Mouse (Mus musculus) B cell, adult 2 months (primary cell): ENCODE data around the gene Rpl28.
"Not testable (repeated sequence)": the region's sequence is repeated elsewhere in the genome, so short reads cannot be mapped to it uniquely, and the experiment has no call there.

Experiments
- DNase-seq, 2 experiments: peaks; one replicate each; pipeline ENCODE4 v3.0.0; 2022

The Rpl28 gene

DNA sequence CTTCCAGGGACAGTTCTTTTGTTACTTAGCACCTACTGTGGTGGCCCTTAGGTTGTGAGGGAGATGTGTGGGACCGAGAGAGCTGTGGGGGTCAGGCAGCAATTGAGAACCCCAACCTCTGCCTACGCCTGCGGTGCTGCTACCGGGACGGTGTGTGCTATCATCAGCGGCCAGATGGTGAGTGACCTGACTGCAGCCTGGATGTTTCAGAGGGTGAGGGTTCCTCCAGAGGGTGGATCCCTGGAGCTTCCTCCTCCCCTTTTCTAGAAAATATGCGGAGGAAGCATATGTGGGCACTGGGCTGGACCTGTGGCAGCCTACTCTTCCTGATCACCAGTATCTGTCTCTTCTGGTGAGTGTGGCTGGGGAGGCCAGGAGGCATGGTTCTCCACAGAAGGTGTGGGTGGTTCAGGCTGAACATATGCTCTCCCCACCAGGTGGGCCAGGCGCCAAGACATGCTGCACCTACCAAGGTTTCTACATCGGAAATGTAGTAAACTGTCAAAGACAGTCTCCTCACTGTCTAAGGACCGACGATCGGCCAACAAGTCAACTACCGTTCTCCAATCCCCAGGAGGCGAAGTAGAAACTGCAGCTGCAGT, 8.9 kb upstream of the Rpl28 start:
- DNase-seq, result no peak

DNA sequence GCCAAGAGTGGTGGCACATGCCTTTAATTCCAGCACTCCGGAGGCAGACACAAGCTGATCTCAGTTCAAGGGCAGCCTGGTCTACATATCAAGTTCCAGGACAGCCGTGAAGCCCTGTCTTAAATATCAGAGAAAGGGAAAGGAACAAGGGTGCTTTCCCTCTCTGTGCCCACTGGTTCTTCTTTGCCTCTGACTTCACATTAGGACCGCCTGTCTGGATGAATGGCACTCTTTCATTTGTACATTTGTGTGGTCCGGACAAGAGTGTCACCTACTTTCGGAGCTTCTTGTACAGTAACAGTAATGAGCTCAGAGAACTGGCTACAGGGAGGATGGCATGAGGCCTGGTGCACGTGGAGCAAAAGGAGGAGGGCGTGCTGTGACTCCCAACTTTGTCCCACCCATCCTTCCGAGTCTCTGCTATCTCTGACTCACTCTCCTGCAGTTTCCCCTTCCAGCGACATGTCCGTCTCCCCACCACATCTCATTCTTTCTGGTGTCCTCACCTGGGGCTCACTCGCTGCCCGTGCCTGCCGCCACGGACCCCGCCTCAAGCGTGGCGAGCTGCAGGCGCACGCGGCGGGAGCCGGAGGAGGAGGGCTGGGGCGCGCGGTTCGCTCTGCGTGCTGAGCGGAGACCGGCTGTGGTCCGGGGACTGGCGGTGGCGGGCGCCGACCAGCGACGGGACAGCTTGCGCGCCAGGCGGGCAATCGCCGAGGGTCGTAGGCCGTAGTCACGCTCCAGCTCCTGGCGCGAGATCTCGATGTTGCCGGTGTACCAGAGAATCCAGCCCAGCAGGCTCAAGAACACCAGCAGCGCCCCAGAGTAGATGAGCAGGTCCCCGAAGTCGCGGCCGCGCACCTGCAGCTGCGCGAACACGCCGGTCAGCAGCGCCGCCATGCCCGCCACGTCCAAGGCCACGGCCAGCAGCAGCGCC, 3.9 kb upstream of the Rpl28 start:
- peak; percentile 51 to 62 for DNase-seq

DNA sequence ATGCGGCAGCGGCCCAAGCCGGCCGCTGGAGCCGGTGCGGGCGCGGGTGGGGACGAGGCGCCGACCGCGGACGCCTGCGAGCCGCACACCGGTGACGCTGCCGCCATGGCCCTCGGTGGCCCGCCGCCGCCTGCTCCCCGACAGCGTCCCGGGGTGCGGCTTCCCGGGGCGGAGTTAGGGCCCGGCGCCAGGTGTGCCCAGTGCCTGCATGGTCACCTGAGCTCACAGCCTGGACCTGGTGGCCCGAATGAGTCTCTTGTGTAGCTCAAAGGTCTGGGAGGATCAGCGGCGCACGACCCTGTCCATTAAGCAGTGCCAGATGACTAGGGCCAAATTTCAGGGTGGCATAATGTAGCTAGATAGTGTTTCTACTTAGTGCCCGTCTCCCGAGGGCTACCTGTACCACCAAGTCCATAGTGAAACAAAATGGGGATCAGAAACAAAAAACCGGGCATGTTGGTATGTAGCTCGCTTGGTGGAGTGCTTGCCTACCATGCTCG, 3.2 kb upstream of the Rpl28 start, which contains the start of gene Tmem238:
Gene Tmem238, minus strand, starts transcription at position 221 of the 500 bp plus-strand sequence.
- peak; percentile 32 to 56 for DNase-seq

DNA sequence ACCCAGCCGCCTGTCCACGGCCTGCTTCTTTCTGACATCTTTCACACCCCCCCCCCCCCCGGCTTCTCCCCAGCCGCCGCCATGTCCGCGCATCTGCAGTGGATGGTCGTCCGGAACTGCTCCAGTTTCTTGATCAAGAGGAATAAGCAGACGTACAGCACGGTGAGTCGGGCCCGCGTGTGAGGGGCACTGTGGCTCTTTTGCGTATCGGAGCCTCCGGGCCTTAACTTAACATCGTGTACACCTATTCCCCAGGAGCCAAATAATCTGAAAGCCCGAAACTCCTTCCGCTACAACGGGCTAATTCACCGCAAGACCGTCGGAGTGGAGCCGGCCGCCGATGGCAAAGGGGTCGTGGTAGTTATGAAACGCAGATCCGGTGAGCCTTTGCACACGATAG, 574 bp downstream of the Rpl28 start:
- DNase-seq, result peak; percentile 23 to 27

DNA sequence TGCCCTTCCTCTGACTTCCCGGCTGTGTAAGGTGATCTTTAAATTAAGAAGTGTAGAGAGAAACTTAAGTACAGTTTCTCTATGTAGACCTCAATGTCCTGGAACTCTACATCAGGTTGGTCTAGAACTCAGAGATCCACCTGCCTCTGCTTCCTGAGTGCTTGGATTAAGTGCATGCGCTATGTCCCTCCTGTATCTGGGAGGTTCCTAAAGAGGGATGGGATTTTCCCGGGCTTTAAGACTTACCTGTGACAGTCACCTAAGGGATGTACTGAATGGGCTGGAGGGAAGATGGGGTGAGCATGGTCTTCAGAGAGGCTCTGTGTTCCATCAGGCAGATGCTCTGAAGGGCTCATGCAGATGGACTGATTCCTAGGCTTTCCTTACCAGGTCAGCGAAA, 1.0 kb downstream of the Rpl28 start:
- no peak for DNase-seq

DNA sequence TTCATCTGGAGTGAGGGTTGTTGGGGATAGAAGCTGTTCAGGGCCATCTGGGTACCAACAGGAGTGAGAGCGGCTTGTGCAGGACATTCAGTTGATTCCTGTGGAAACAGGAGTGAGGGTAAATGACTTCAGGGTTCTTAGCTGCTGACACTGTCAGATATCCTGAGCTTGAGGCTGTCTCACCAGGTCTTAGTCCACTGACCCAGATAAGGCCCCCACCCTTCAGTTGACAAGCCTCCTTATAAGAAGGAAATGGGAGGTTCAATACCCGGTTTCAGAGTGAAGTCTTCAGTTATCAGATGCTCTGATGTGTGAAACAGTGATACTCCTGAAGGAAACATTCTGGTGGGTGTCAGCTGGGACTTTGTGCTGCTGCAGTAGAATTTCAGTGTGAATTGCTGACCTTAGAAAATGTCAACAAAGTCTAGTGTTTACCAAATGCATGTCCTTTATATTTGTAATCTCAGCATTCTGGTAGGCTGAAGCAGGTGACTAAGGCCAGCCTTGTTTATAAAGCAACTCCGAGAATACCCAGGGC, 2.0 kb downstream of the Rpl28 start:
- no peak for DNase-seq

DNA sequence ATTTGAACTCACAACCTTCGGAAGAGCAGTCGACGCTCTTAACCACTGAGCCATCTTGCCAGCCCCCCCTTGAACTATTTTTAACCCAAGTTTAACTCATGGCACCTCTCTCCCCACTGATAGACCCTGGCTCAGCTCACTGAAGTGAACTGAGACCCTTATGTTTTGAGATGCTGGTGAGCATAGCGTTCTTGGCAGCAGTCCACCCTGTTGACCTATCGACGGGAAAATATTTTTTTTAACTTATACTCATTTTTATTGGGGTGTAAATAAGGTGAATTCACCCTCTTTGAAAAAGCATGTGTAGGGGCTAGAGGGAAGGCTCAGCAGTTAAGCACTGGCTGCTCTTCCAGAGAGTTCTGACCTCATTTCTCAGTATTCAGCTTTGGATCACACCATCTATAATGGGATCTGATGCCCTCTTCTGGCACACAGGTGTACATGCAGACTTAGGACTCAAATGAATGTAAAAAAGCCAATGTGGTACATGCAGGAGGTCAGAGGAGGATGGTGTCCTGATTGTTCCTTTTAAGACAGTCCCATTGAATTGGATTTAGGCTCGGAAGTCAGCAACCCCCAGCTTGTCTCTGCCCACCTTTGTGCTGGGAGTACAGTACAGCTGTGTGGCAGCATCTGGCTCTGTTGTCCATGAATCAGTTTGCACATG, 3.2 kb downstream of the Rpl28 start:
- DNase-seq, result peak; percentile 49 to 51

DNA sequence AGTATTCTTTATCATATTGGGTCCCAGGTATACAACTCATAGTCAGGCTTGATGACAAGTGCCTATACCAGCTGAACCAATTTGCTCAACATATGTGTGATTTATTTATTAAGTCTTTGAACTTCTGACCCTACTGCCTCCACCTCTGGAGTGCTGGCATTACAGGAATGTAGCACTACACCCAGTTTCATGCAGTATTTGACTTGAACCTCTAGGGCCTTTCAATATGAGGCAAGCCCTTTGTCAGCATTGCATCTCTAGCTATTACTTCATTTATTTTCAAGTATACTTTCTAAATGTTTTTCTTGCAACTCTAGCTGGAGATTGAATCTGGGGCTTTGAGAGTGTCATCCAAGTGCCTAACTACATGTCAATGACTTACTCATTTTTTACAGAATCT, 9.6 kb downstream of the Rpl28 start:
- DNase-seq, result no peak

DNA sequence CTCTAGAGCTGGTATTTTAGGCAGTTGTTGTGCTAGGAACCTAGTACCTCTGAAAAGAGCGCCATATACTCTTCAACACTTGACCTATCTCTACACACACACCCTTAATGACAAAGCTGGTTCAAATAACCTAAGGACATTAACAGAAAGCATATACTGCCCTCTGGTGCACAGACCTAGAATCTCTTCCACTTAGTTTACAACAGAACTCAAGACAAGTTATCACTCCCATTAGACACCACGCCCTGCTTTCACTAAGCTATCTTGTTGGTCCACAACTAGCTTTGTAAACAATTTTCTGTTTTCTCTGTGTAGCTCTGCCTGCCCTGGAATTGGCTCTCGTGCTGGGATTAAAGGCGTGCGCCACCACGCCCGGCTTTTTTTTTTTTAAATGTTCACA, 14.0 kb downstream of the Rpl28 start:
- peak; percentile 55 to 62 for DNase-seq

DNA sequence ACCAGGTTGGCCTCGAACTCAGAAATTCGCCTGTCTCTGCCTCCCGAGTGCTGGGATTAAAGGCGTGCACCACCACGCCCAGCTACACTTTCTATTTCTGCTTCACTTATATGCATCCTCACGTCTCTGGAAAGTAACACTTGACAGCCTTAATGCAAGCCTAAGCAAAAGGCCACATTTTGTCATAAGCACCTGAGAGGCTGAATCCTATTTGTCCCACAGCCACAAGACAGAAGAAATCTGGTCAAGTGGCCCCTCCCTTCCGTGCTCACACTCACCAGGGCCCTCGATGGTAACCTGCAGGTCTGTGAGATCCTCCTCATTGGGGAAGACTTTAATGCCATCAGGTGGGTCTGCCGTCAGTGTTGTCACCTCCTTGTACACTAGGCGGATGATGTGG, 18.5 kb downstream of the Rpl28 start:
- DNase-seq, result not testable (repeated sequence)

DNA sequence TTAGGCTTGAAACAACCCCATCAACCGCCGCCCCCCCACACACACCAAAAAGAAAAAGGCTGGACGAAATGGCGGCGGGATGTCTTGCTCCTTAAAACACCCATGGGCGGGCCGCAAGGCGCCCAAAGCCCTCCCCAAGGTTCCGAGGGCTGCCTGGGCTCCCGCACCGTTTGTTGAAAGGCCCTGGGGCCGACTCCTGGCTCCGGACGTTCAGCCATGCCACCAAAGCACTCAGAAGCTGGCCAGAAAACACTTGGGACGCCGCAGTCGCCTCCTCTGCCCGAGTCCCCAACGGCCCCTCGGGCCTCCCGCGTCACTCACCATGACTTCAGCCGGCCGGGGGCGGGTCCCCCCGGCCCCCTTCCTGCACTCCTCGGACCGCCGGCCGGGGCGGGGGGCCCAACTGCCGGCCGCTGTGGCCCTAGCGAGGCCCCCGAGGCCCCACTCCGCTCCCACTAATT, 19.2 kb downstream of the Rpl28 start:
- DNase-seq, result no peak

DNA sequence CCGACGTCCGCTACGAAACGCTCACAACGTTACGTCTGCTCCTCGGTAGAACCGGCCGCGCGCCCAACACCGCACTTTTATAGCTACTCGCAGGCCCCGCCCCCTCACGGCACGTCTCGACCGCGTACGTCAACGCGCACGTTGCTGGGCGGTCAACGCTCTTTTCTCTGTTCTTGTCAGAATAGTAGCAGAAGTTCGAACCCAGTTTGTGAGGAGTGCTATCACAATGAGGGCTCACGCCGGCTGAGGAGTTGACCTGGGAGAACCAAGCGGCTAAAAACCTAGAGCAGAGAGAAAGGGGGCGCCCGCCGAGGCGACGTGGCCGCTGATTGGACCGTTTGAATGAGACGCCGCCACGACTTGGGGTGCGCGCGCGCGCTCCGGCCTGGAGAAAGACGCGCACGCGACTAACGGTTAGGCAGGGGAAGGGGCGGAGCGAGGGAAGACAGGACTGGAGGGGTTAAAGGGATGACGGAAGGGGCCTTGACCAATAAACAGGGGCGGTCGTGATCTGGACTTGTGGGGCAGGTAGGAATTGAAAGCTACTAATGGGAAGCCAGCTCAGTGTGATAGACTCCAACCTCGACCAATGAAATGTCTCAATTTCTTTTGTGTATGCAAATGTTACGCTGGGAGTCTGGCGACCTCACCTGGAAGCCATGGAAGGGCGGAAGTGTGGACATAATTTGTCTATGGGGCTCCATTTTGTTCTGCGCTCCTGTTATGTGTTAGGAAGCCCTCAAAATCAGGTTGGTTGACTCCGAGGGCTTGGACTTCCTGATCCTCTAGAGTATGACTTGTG, 19.8 kb downstream of the Rpl28 start, which contains the start of gene Ube2s:
Gene Ube2s, minus strand, starts transcription at position 288 of the 802 bp plus-strand sequence.
- DNase-seq, result peak; percentile 98

DNA sequence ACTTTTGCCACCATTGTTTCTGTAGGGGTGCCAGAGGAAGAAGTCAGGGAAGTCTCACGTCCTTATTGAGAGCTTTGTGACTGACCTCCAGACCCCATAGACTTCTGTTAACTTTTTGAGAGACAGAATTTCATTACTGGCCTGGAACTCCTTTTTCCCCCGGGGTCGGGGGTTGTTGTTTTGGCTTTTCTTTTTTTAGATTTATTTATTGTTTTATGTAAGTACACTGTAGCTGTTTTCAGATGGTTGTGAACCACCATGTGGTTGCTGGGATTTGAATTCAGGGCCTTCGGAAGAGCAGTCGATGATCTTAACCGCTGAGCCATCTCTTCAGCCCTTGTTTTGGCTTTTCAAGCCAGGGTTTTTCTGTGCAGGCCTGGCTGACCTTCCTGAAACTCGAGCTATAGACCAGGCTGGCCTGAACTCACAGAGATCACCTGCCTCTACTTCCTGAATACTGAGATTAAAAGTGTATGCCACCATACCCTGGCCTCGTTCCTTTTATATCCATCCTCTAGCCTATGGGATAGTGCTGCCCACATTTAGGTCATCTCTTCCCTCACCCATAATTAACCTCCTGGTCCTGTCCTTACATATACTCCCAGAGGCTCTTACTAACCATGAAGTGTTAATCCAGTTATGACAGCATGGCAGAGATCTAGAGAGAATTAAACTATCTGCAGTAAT, 20.6 kb downstream of the Rpl28 start:
- peak in 1 of 2 experiments; percentile 6 for DNase-seq

DNA sequence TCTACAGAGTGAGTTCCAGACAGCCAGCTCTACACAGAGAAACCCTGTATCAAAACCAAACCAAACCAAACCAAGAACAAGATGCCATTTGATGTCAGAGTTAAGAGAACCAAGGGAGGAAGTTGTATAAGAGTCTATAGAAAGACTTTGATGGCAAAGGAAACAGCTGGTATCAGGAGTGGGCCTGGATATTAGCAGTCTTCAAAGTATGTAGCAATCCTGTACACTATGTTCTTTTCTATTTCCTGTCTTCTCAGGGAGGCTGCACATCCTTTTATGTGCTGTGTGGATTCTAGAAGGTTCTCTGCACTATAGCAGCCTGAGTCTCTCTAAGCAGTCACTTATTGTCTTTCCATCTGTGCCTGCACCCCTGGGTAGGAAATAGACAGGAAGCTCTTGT, 23.9 kb downstream of the Rpl28 start:
- no peak for DNase-seq

DNA sequence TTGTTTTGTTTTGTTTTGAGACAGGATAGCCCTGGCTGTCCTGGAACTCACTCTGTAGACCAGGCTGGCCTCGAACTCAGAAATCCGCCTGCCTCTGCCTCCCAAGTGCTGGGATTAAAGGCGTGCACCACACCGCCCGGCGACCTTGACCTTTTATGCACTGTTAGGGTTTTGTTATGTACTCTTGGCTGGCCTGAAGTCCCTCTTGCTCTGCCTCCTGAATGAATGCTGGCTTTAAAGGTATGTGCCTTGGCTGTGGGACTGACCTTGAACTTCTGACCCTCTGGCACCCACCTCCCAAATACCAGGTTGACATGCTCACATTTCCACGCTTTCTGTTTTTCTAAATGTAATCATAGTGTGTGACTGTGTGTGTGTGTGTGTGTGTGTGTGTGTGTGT, 28.3 kb downstream of the Rpl28 start:
- not testable (repeated sequence) for DNase-seq

DNA sequence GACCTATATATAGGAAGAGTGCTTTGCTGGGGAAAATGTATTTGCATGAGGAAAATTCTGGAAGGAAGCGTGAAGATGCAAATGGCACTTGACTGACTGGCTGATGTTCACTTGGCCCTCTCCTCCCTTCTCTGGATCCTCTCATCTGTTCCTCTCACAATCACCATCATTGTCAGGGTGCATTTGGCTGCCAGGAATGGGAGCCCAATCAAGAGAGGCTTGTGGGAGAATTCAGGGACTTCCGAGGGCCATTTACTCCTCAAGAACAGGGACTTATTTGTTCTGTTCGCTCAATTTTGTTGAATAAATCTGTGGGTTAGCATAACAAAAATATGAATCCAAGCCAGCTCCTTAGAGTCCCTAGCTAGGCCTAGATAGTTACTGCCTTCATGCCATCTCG, 29.0 kb downstream of the Rpl28 start:
- no peak for DNase-seq

DNA sequence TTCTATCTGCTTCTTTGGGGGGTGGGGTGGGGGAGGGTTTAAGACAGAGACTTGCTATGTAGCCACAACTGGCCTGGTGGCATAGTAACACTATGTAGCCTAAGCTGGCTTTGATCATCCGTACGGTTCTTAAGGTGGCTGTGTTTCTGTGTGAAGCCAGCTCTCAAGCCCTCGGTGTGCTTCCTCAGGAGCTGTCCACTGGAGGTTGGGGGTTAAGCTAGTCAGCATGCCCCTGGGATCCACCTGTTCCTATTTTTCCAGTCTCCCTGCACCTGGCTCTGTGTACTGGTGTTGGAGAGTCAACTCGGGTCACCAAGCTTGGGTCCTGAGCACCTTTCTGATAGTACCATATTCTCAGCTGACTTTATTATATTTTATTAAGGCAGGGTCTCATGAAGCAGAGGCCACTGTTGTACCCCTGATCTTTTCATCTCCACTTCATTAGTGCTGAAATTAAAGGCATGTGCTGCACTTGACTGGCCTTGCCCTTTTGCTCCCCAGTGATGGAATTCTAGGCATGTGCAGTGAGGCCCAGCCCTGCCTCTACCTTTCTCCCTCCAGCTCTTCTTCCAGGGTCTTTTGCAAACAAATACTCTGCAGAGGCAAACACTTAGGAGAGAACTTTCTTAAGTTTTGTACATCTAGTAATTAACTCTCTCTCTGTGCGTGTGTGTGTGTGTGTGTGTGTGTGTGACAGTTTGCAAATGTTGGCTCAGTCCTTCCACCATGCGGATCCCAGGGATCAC, 29.7 kb downstream of the Rpl28 start:
- DNase-seq, result no peak

DNA sequence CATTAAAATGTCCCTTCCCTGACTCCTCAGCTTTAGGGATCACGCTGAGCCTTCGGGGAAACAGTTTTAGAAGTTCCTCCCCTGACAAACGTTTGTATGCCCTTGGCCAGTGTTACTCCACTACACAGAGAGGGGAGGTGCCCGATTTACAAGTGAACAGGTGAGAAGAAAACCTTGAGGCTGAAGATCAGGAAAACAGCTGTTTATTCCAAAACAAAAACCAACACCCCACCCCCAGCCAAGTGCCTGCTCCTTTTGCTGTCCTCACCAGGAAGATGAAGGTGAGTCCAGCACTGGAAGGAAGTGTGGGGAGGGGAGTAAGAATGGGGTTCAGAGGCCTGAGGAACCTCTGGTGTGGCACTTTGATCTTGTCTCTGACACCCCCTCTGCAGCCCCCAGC, 32.7 kb downstream of the Rpl28 start:
- DNase-seq, result no peak

DNA sequence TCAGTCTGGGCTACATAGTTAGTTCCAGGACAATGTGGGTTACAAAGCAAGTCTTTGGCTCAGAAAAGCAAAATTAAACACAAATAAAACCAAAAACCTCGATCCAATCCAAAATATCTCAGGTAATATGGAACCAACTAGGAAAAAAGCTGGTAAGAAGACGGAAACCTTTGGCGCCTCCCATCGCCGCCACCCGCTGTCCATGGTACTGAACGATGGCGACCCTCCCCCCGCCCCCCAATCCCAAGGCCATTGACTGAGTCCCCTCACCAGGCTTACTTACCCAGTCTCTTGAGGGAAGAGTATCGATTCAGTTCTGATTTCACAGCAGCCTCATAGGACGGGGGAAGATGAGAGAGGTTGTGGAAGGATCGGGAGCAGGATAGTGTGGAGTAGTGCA, 37.8 kb downstream of the Rpl28 start:
- DNase-seq, result no peak

DNA sequence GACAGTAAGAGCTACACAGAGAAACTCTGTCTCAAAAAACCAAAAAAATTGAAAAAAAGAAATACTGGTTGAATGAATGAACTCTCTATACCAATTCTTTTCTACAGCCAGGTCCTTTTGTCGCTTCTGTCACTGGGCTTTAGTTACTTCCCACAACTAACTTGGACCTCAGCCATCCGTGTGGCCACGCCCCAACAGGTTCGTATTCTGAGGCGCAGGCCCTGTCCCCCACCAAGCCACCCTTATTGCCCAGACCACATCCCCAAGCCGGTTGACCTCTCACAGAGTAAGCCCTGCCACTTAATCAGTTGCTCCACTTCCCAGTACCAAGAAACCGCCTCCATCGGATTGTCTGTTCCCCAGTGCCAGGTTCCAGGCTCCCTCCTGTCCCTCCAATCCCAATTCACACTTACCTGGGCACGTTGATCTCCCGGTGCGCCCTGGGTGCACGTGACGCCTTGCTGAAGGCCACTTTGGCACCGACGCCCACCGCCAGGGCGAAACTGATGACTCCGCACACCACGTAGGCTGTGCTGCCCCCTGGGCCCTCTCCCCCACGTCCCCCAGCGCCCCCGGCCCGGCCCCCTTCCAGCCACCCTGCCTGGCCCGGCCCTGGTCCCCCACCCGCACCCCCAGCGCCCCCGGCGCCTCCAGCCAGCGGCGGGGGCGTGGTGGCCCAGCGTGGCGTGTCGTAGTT, 43.1 kb downstream of the Rpl28 start:
- DNase-seq, result peak; percentile 34 to 35
